Mouse (Mus musculus): Measurements from ENCODE around the gene Tcf7l2. TPM values are rescaled to one million over a fixed set of nuclear protein-coding genes. Genes with fewer than 3 reads are reported as not detected.

Gene Tcf7l2
- polyA plus RNA-seq, 1 experiment: 45.3 TPM

DNA sequence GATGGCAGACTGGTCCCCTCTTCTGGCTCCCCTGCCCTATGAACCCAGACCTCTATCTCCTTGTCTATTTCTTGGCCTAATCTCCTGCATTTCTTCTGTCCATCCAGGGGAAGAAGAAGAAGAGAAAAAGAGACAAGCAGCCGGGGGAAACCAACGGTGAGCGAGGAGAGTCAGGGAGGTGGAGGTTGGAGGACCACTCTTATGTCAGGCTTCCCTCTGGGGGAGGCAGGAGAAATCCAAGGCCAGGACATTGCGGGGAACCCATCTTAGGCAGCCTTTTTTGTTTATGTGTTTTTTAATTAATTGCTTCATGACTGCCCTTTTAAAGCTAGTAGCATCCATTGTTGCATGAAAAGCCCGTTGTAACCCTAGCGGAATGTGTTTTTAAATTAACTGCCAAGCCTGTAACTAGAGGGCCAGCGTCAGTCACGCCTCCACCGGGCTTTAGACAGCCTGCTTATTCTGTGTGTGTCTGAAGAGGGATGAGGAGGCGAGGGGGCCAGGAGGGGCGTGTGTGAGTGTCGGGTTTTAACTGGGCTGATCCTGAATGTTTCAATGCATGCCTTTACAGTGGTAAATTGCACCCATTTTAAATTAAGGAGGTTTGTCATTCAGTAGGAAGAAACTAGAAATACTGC, 182.3 kb downstream of the Tcf7l2 start:
- peaks cover 70% of the 10 kb centered on the region for H3K36me3 ChIP-seq (ENCODE audit: control insufficient read depth, insufficient read depth, low read length)
- TF ChIP-seq POLR2A (IDR thresholded peaks at IDR 0.05; ENCODE audit: low read depth, low read length) (no peak), CTCF (IDR thresholded peaks at IDR 0.05; ENCODE audit: extremely low read depth, insufficient read length, insufficient replicate concordance, low read depth, low read length) (no peak)
- WGBS: 85% methylated on average over 12 of the region's 12 CpGs

GRCm38 (mm10) chr19:55924800-55925199, 183.2 kb downstream of the Tcf7l2 start:
- Histone ChIP-seq H3K27ac (ENCODE audit: insufficient read depth, low read depth, low read length) (no peak overlapping the region), H3K36me3 (ENCODE audit: control insufficient read depth, insufficient read depth, low read length) (peaks cover 63% of the 10 kb centered on the region), H3K4me3 (ENCODE audit: low read depth, low read length) (no peak overlapping the region), H3K27me3 (ENCODE audit: control insufficient read depth, insufficient read depth, low read length) (no peaks in the 10 kb centered on the region), H3K4me1 (ENCODE audit: control insufficient read depth, insufficient read depth, insufficient read length, low read length) (no peaks in the 10 kb centered on the region)
- no peak for TF ChIP-seq CTCF (IDR thresholded peaks at IDR 0.05; ENCODE audit: extremely low read depth, insufficient read length, insufficient replicate concordance, low read depth, low read length)
- no peak for TF ChIP-seq POLR2A (IDR thresholded peaks at IDR 0.05; ENCODE audit: low read depth, low read length)
- WGBS: 92% methylated on average over 4 of the region's 4 CpGs

More for the DNA sequence above, 182.3 kb downstream of the Tcf7l2 start:
- no peaks in the 10 kb centered on the region for H3K27me3 ChIP-seq (ENCODE audit: control insufficient read depth, insufficient read depth, low read length)
- H3K27ac ChIP-seq (ENCODE audit: insufficient read depth, low read depth, low read length): no peak overlapping the region
- H3K4me3 ChIP-seq (ENCODE audit: low read depth, low read length): no peak overlapping the region
- H3K4me1 ChIP-seq (ENCODE audit: control insufficient read depth, insufficient read depth, insufficient read length, low read length): no peaks in the 10 kb centered on the region

- Histone ChIP-seq H3K4me1 (ENCODE audit: control insufficient read depth, insufficient read depth, insufficient read length, low read length) (no peaks in the 10 kb centered on the region), H3K36me3 (ENCODE audit: control insufficient read depth, insufficient read depth, low read length) (peaks cover 59% of the 10 kb centered on the region), H3K27me3 (ENCODE audit: control insufficient read depth, insufficient read depth, low read length) (no peaks in the 10 kb centered on the region), H3K4me3 (ENCODE audit: low read depth, low read length) (no peak overlapping the region), H3K27ac (ENCODE audit: insufficient read depth, low read depth, low read length) (no peak overlapping the region)
- TF ChIP-seq POLR2A (IDR thresholded peaks at IDR 0.05; ENCODE audit: low read depth, low read length) (no peak), CTCF (IDR thresholded peaks at IDR 0.05; ENCODE audit: extremely low read depth, insufficient read length, insufficient replicate concordance, low read depth, low read length) (no peak)
- 85% methylated on average over 7 of the region's 7 CpGs for WGBS
Measured at GRCm38 (mm10) chr19:55925425-55925803, 183.8 kb downstream of the Tcf7l2 start.

GRCm38 (mm10) chr19:55925804-55926521, 184.3 kb downstream of the Tcf7l2 start:
- TF ChIP-seq POLR2A (IDR thresholded peaks at IDR 0.05; ENCODE audit: low read depth, low read length): no peak
- TF ChIP-seq CTCF (IDR thresholded peaks at IDR 0.05; ENCODE audit: extremely low read depth, insufficient read length, insufficient replicate concordance, low read depth, low read length): no peak
- H3K27me3 ChIP-seq (ENCODE audit: control insufficient read depth, insufficient read depth, low read length): no peaks in the 10 kb centered on the region
- WGBS: 89% methylated on average over 16 of the region's 16 CpGs
- no peaks in the 10 kb centered on the region for H3K4me1 ChIP-seq (ENCODE audit: control insufficient read depth, insufficient read depth, insufficient read length, low read length)
- H3K4me3 ChIP-seq (ENCODE audit: low read depth, low read length): no peak overlapping the region
- H3K36me3 ChIP-seq (ENCODE audit: control insufficient read depth, insufficient read depth, low read length): peaks cover 58% of the 10 kb centered on the region
- H3K27ac ChIP-seq (ENCODE audit: insufficient read depth, low read depth, low read length): no peak overlapping the region

DNA sequence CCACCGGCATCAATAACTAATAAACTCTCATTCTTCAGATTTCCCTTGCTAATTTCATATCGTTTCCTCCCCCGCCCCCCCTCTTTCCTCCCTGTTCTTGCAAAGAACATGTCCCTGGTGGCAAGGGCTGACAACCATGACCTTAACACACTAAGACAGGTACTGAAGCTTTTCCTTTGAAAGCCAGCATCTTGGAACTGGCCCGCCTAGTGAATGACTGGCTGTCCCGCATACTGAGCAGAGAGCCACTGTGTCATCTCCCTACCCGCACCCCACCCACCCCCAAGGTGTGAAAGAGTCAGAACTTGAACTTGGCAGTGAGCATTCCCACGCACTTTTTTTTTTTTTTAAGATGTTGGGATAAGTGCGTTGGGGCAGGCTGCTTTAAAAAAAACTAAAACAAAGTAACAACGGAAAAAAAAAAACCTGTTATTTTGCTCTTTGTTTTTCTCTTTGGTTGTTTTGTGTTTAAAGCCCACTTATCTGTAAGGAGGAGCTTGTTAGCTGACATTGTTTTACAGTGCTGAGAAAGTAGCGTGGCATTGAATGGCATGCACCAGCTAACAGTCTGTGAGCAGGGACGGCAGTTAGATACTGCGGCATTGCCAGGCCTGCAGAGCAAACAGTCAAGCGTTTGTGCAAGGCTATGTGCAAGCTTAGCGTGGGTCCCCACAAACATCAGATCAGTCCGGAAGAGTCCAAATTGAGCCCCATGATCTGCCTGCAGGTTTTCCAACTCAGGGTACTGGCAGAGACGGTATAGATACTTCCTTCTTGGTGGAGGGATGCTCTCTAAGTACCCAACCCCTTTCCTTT, 185.4 kb downstream of the Tcf7l2 start:
- H3K4me1 ChIP-seq (ENCODE audit: control insufficient read depth, insufficient read depth, insufficient read length, low read length): no peaks in the 10 kb centered on the region
- 93% methylated on average over 16 of the region's 16 CpGs for WGBS
- TF ChIP-seq CTCF (IDR thresholded peaks at IDR 0.05; ENCODE audit: extremely low read depth, insufficient read length, insufficient replicate concordance, low read depth, low read length): no peak
- no peak for TF ChIP-seq POLR2A (IDR thresholded peaks at IDR 0.05; ENCODE audit: low read depth, low read length)

DNA sequence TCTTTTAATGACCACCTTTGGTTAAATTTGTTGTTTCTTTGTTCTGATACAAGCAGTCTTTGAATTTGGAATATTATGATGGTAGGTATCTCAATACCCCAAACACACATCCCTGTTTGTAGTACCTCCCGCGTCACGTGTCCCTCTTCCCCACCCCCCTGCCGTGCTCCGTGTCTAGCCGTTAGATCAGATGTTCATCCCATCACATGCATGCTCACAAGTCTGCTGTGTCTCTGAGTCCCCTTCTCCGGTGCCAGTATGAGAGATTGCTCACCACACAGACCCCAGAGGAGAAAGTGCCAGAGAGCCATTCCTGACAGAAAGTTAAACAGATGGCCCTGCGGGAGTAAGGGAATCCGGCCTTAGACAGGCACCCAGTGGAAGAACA, 186.0 kb downstream of the Tcf7l2 start:
- no peak for TF ChIP-seq POLR2A (IDR thresholded peaks at IDR 0.05; ENCODE audit: low read depth, low read length)
- no peak for TF ChIP-seq CTCF (IDR thresholded peaks at IDR 0.05; ENCODE audit: extremely low read depth, insufficient read length, insufficient replicate concordance, low read depth, low read length)
- Histone ChIP-seq H3K27ac (ENCODE audit: insufficient read depth, low read depth, low read length) (no peak overlapping the region), H3K27me3 (ENCODE audit: control insufficient read depth, insufficient read depth, low read length) (no peaks in the 10 kb centered on the region), H3K4me3 (ENCODE audit: low read depth, low read length) (no peak overlapping the region), H3K4me1 (ENCODE audit: control insufficient read depth, insufficient read depth, insufficient read length, low read length) (no peaks in the 10 kb centered on the region), H3K36me3 (ENCODE audit: control insufficient read depth, insufficient read depth, low read length) (peaks cover 51% of the 10 kb centered on the region)
- WGBS: 93% methylated on average over 9 of the region's 9 CpGs

More for the DNA sequence above, 185.4 kb downstream of the Tcf7l2 start:
- Histone ChIP-seq H3K4me3 (ENCODE audit: low read depth, low read length) (no peak overlapping the region), H3K36me3 (ENCODE audit: control insufficient read depth, insufficient read depth, low read length) (peaks cover 55% of the 10 kb centered on the region), H3K27me3 (ENCODE audit: control insufficient read depth, insufficient read depth, low read length) (no peaks in the 10 kb centered on the region), H3K27ac (ENCODE audit: insufficient read depth, low read depth, low read length) (no peak overlapping the region)

DNA sequence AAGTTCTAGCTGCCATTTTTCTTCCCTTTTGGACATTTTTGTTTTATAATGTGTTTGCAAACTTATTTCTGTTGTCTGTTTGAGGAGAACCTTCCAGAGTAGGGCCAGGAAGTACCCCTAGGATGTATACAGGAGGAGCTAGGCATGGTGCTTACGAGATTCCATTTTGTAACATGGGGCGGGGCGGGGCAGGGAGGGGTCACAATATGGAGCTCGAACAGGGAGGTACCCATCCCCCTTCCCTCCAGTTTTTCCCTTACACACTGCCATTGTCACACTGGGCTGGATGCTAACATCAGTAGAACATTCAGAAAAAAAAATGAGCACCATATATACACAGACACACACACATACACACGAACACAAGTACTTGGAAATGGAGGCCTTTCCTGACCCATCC, 187.1 kb downstream of the Tcf7l2 start:
- TF ChIP-seq CTCF (IDR thresholded peaks at IDR 0.05; ENCODE audit: extremely low read depth, insufficient read length, insufficient replicate concordance, low read depth, low read length) (no peak), POLR2A (IDR thresholded peaks at IDR 0.05; ENCODE audit: low read depth, low read length) (no peak)
- no peaks in the 10 kb centered on the region for H3K4me1 ChIP-seq (ENCODE audit: control insufficient read depth, insufficient read depth, insufficient read length, low read length)
- no peaks in the 10 kb centered on the region for H3K27me3 ChIP-seq (ENCODE audit: control insufficient read depth, insufficient read depth, low read length)
- H3K36me3 ChIP-seq (ENCODE audit: control insufficient read depth, insufficient read depth, low read length): peaks cover 46% of the 10 kb centered on the region
- WGBS: 88% methylated on average over 5 of the region's 5 CpGs
- H3K27ac ChIP-seq (ENCODE audit: insufficient read depth, low read depth, low read length): no peak overlapping the region
- no peak overlapping the region for H3K4me3 ChIP-seq (ENCODE audit: low read depth, low read length)
